Mouse (Mus musculus) urinary bladder, postnatal 25 days (tissue): ENCODE results near the gene Ezr.

Experiments used
- DNase-seq: peaks from one replicate; pipeline ENCODE4 v3.0.0; 2022; ENCODE audit warnings: low spot score

Gene Ezr

DNA sequence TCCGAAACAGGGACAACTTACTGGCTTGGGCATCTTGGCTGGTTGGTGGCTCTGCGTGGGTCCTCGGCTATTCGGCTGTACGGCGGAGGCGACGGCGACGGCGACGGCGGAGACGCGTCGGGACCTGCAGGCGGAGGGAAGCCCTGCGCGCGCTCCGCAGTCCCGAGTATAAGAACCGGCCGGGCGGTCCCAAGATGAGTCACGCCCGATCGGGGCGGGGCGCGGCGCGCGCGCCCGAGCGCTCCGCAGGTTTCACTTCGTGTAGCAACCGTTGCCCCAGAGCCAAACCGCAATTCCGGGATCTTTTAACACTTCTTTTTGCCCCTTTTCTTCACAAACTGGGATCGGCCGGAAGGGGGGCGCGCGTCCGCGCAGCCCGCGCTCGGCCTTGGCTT, at the start of gene Ezr:
Gene Ezr (minus strand): TSS at position 174 of the 395 bp plus-strand sequence.
- peak; percentile 88 for DNase-seq

DNA sequence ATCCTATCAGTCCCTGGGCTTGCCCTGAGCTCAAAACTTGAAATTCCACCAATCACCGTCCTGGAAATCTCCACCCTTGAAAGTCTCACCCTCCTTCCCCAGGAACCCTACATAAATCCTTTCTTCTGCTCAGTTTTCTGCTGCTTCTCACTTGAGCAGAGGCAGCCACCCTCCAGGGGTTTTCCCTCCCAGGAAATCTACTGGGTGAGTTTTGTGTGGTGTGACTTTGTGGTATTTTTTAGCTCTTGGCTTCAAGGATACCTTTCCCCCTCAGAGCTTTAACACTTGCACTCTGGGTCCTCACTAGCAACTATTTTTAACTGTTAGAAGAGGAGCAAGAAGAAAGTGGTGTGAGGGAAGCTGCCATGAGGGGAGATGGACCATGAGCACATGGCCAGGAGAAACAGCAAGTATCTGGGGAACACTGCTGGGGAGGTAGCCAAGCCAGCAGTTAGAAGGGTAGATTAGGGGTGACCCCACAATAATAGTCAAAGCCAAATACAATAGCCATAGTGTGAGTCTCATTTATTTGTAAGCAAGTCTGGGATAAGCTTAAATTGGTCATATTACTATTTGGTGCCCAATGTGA, 47.5 kb upstream of the Ezr start:
- no peak for DNase-seq

DNA sequence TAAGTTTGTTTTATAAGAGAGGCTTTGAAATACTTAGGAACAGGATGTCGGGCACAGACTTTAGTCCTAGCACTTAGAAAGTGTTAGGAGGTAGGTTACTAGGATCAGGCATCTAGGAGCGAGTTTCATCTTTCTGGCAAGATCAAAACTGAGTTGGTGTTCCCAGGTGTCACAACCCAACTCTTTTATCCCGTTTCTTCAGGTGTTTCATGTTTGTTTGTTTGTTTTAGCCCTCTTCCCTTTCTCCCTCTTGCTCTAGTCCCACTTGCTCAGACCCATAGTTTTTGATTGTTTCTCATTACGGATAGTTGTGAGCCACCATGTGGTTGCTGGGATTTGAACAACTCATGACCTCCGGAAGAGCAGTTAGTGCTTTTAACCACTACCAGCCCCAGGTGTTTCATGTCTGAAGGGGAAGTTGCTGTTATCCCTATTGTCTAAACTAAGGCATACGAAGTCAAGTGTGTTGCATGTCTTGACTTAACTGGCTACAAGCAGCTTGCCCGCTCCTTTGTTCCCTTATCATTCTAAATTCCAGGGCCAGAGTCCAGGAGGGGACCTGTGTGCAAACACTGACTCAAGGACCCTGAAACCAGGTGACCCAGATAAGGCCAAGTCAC, 46.1 kb upstream of the Ezr start:
- DNase-seq = no peak

DNA sequence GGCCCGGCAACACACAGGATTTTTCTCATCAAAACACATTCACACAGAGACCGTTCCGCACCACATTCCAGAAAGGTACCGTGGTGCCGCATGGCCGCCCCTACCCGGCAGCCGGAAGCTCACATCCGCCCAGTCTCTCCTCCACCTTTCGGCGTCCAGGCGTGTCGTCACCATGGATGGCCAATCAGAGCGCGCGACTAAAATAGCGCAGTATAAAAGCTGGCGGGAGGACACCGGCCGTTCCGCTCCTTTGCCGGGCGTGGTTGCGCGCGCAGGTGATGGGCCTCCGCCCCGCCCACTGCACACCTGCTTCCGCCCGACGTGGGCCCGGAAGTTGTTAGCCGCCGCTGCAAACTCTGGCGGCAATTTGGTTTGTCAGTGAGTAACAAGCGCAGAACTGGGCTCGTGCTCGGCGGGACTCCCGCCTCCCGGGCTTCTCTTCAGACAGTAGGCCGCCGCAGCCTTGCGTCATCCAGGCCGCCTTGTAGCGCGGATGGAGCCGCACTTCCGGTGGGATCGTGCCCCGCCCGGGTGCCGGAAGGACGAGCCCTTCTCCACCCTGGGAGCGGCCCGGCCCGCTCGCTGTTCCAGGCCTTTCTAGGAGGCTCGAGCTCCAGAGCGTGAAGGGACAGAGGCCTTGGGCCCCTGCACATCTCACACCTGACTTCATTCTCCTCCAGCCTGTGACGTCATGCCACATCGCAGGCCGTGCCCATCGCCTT, 45.3 kb upstream of the Ezr start:
- peak; percentile 96 for DNase-seq

DNA sequence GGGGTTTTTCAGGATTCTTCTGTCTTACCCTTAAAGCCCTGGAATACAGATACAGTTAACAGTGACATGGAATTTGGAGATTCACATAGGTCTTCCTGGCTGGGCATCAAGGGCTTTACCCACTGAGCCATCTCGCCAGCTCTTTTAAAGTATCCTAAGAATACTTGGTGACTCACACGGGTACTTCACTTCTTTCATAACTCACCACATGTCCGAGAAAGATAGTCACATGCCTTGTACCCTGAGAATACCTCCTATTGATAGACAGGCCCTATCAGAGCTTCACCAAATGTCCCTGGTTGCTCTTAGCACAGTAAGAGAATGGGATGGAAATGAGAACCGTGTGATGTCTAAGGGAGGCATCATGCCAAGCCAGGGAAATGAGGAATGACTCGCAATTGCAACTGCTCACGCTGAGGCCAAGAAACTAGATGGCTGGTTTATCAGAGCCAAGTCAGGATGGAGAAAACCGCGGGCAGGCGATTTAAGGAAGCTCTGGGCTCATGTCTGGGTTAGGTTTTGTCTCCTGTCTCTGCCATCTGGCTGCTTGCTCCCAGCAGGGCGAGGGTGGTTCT, 44.7 kb upstream of the Ezr start:
- no peak for DNase-seq

DNA sequence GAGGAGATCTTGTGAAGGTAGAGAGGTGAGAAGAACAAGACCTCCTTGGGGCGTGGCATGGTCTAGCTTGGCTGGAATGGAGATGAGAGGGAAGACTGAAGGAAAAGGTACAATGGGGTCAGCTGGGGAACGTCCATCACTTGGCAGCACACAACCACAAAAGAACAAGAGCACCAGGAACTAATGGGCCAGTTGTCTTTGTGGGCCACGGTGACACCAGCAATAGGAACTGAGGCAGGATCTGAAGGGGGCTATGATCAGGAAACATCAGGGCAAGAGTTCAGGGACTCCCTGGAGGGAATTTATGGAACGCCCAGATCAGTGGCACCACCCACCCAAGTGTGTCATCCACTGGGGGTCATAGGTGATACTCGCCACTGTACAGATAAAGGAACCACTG, 34.2 kb upstream of the Ezr start:
- no peak for DNase-seq

DNA sequence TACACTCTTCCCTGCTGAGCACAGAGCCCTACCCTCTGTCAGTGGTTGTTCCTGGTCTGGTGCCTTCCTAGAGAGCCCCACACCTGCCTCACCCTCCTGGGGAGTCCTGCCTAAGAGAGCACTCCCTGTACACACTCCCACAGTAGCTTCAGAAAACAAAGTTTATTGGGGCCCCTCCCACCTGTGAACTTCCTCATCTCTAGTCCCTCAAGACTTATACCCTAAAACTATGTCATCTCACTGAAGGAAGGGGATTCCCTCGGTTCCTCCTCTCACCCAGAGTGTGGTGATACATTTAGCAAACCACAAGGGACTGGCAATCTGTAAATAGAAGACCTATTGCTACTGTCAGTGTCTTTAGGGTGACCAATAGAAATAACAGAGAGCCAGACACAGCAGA, 33.6 kb upstream of the Ezr start:
- no peak for DNase-seq

DNA sequence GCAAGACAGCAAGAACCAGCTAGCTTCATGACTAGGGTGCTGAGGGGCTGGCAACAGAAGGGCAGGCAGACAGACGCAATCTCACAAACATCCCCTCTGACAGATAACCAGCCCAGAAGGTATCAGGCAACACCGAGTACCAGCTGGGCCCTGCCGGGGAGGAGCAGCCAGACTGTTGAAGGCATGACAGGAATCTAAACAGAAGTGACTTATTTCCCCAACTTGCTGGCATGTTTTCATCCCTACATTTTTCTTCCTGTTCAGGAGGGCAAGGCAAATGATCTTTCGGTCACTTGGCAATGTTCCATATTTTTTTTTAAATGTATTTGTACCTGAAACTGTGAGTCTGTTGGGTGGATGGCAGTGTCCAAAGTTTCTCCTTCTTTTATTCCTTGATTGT, 32.1 kb upstream of the Ezr start:
- no peak for DNase-seq

DNA sequence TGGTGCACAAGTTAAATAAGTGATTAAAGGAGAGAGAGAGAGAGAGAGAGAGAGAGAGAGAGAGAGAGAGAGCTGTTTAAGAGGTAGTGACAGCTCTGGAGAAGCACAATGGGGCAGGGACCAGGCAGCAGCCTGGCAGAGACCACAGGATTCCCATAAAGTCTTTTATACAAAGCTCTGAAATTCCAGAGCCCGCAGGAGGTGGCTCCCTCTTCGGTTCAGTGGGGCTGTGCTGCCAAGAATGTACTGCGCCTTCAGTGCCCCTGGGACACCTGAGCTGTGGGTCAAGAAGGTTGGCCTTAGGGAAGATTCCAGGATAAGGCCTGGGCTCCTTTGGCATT, 30.2 kb upstream of the Ezr start:
- no peak for DNase-seq

DNA sequence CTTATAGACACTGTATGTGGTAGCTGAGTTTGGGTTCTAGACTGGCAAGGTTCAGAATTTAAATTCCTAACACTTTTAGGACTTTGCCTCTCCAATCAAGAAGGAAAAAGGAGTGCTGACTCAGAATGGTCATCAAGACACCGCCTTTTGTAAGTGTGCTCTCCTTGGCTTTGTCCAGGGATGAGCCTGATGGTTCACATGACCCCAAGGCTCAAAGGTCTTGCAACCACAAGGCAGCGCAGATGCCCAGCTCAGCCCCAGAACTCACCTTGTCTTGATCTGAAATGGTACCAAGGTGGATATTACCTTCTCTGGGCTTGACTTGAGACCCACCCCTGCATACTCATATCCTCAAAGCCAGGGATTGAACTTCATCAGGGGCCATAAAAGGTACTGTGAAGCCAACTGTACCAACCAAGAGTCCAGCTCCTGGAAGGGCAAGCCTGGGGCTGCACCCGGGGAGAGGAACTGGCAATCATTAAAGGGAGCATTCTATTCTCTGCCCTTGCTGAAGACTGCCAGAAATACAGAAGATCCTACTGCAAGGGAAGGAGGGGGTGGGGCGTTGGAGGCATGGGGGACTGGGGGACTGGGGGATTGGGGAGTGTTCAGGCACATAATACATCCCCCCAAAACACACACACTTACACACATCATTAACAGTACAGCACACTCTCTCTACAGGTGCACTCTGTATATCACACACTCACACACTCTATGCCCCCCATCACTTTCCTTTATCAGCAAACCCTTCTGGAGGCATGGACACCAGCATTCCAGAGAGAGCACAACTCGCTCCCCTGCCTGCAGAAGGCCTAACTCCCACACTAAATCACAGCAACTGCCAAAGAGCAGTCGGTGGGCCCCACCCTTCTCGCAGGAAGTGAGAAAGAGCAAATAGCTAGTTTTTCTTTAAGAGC, 29.6 kb upstream of the Ezr start:
- no peak for DNase-seq

DNA sequence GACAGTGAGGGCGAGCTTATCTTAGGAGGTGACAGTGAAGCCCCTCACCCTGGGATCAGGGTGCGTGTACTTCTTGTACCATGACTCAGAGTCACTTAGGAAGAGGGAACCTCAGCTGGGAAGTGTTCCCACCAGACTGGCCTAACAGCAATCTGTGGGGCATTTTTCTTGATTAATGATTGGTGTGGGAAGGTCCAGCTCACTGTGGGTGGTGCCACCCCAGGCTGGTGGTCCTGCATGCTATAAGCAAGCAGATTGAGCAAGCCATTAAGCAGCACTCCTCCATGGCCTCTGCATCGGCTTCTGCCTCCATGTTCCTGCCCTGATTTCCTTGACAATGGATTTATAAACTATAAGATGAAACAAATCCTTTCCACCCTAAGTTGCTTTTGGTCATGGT, 26.7 kb upstream of the Ezr start:
- no peak for DNase-seq

DNA sequence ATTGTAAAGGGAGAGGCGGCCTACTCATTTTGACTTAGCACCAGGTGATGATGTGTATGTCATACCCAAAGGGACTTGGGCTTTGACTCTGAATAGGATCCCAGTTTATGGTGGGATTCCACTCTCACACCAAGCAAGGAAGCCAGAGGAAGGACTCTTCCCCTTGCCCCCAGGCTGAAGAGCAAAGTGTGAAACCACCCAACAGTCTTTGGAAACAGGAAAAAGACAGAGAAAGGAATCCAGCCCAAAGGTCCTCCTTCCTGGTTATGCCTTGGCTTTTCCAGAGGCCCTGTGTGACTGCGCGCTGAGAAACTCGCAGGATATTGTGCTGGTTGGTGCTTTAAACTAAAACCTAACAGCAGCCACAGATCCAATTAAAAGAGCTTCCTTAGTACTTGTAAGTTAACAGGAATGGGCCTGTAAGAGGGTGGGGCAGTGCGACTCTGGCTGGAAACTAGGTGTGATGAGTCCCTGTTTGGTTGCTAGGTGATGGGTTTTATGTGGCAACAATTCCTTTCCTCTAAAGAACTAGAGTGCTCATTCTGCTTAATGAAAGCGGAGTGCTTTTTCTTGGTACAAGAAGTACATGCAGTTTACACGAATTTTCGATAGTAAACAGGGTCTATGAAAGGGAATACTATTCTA, 26.1 kb upstream of the Ezr start:
- DNase-seq = no peak

DNA sequence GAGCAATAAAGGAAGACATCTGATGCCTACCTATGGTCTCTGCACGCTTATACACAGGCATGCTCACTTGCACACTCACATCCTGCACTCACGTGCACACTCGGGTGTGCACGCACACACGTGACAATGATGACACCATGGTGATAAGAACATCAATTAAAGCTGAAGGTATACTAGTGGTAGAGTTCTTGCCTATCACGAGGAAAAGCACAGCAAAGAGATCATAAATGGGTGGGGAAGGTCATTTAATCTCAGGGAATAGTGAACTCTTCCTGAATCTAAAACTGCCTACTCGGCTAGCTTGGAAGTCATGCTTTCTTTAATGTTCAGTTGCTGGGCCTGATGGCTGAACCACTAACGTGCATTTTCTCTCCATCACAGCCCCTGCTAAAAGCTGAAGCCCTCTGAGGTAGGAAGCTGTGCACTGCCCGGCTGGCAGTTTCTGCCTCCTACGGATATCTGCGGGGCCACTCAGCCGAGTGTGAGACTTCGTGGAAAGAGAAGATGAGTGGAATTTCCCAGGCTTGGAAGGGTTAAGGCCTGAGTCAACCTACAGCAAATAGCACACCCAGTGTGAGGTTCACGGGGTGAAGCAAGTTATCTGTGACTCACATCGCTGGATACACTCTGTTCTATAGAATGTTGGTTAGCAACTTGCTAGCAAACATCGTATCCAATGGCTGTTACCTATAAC, 25.4 kb upstream of the Ezr start:
- no peak for DNase-seq

DNA sequence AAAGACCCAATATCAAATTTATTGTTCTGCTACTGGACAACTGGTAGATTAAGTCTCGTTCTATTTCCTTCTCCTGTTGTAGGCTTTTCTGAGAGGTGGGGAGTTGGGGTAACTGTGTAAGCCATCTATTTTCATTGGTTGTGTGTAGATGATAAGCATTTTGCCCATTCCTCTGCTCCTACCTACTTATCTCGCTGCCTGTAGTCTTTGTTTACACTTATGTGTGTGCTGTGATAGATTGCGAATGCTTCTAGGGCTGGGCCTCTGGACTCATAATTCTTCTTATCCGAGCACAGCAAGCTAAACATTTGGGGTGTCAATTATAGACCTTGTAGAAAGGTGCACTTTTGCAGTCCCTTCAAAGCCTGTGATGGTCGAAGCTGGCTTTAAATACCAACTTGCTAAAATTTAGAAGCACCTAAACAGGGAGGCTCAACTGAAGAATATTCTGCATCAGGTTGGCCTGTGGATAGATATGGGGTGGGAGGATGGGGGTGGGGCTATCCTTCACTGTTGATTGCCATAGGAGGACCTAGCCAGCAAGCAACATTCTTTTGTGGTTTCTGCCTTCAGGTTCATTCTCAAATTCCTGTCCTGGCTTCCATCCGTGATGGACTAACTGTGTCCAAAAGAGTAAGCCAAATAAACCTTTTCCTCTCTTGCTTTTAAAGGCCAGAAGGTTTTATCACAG, 22.4 kb upstream of the Ezr start:
- no peak for DNase-seq

DNA sequence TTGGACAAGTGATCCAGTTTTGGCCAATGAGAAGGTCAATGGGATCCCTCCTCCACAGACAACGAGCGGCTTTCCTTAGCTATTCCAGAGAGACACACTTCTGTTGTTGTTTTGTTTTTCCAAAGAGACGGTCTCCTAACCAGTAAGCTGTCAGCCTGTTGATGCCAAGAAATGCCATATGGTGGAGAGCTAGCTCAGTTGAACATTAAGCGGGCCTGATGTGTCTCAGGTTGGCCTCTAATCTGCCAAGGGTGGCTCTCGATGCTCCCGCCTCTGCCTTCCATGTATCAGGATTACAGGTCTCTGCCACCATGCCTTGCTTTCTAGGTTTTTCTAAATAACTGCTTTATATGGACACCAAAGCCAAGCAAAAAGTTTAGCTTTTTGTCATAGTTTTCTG, 21.5 kb upstream of the Ezr start:
- DNase-seq = no peak

DNA sequence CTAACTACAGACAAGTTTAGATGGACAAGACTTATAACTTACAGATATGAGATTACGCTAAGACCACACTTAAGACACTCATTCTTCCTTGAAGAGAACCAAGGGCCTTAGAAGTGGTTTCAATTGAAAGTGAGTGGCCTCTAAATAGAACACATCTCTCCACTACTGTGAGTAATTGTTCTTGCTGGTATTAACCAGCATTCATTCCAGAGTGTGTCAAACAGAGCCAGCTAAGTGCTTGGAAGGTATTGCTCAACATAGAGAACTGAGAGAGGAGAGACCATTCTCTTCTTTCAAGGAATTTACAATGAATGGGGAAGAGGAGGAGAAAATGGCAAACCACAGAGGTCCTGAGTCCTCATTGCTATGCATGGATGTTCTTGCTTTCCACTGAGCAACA, 21.0 kb upstream of the Ezr start:
- DNase-seq = no peak

DNA sequence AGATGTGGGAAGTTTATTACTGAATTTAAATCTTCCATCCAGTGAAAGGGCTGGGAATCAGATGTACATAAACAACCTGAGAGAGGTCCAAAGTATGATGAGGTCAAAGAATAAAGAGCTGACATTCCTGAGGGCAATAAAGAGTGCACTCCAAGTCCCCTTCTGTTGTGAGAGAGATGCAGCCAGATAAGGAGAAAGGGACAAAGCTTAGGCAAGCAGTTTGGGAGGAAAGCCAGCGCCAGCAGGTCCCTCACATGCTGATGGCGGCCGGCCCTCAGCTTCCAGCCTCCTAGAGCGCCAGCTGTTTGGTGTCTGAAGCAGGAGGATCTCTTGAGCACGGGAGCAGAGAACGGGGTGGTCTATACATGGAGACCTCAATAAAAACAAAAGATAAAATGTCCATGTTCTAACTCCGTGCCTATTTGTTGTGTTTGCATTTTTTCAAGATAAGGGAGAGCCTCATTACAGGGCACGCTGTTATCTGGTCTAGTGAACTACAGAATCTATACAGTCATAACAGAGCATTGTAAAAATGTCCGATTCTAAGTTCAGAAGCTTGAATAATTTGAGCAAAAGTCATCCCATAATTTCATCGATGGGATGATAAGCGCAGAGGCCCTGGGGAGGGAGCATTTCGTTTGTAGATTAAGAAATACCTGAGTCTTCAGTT, 15.9 kb upstream of the Ezr start:
- DNase-seq = no peak

DNA sequence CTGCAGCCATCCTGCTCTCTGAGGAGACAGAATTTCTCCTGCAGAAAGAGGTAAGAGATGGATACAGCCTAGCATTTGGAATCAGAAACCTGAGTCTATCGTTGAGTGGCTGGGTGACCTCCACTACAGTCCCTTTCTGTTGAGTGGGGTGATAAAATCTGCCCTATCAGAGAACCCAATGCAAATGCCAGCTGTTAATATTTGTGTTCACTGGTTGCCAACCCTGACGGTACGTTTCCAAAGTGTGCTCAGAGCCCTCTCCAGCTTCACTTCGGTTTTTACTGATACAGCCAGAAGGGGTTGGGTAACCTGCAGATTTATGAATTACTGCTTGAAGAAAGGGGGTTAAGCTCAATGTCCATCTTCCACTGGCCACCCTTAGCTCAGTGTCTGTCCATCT, 14.9 kb upstream of the Ezr start:
- DNase-seq = no peak

DNA sequence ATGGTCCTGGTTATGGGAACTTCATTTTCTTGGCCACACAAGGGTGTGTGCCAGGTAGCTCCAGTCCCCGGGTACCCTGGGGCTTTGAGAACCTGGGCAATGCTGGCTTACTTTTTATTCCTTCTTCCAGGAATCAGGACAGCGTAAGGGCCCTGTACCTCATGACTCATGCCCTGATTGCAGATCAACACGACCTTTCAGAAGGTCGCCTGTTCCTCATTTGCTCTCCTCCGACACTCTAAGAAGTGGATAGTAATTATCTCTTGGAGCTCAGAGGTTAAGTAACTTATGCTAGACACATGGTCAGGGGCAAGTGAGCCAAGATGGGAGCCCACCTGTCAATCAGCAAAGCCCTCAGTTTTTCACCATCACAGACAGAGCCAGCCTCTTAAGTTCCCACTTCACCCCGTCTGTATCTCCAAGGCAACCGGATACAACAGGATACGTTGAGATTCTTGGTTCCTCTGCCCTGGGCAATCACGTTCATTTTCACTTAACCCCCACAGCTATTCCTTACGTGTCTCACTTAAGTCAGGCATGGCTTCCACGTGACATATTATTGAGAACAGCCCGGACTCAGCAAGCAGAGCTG, 11.7 kb upstream of the Ezr start:
- DNase-seq = no peak
